Mouse (Mus musculus) embryonic facial prominence, embryonic 11.5 days (tissue): ENCODE data around the gene Ksr1. TPM values are rescaled to one million over a fixed set of nuclear protein-coding genes. Genes with fewer than 3 reads are reported as not detected.

Experiments
- ATAC-seq: fragments of 200-750 bp; cut with Nextera tagmentation; replicated peaks from 2 replicates; pipeline ENCODE4 v1.8.0; 2017; ENCODE audit warnings: low read depth; ENCODE audit not compliant: insufficient number of reproducible peaks, low FRiP score, low TSS enrichment
- DNase-seq: peaks from one replicate; pipeline ENCODE4 v3.0.0-alpha.2; 2015; ENCODE audit warnings: low spot score
- H3K27ac ChIP-seq: fragments of 300-500 bp; sonication (generic); replicated peaks from 2 replicates; pipeline ENCODE4 v1.5.1; 2014; ENCODE audit warnings: mild to moderate bottlenecking, low read depth, low read length, control low read depth
- H3K27me3 ChIP-seq: fragments of 300-500 bp; sonication (generic); 2 replicates; pipeline ENCODE4 v1.6.1; 2014; ENCODE audit warnings: mild to moderate bottlenecking, low read length, moderate library complexity, mixed read lengths; ENCODE audit not compliant: control insufficient read depth, insufficient read depth
- H3K36me3 ChIP-seq: fragments of 300-500 bp; sonication (generic); replicated peaks from 2 replicates; pipeline ENCODE4 v1.6.1; 2014; ENCODE audit warnings: low read depth, mild to moderate bottlenecking, low read length, moderate library complexity, mixed read lengths; ENCODE audit not compliant: control insufficient read depth, insufficient read depth
- H3K4me1 ChIP-seq: fragments of 300-500 bp; sonication (generic); 2 replicates; pipeline ENCODE4 v1.6.1; 2014; ENCODE audit warnings: low read length, mixed read lengths; ENCODE audit not compliant: control insufficient read depth, insufficient read depth
- H3K4me2 ChIP-seq: fragments of 300-500 bp; sonication (generic); 2 replicates; pipeline ENCODE4 v1.6.1; 2014; ENCODE audit warnings: low read depth, mild to moderate bottlenecking, control low read depth, low read length, moderate library complexity
- H3K4me3 ChIP-seq: fragments of 300-500 bp; sonication (generic); 2 replicates; pipeline ENCODE4 v1.5.1; 2014; ENCODE audit warnings: low read depth, low read length, control low read depth
- H3K9ac ChIP-seq: fragments of 300-500 bp; sonication (generic); replicated peaks from 2 replicates; pipeline ENCODE4 v1.6.1; 2014; ENCODE audit warnings: mild to moderate bottlenecking, control low read depth, low read length
- H3K9me3 ChIP-seq: fragments of 300-500 bp; sonication (generic); replicated peaks from 2 replicates; pipeline ENCODE4 v1.6.1; 2016; ENCODE audit warnings: mild to moderate bottlenecking, low read length, inconsistent platforms, mixed read lengths; ENCODE audit not compliant: control insufficient read depth
- WGBS: fragments of 180-500 bp; shearing (Covaris S2); extraction: QIAGEN DNeasy Blood & Tissue Kit; methylation state at CpG from one replicate; pipeline ENCODE4 v1.1.7; 2014; 5-methylcytosine and 5-hydroxymethylcytosine counted together
- polyA plus RNA-seq: library from polyadenylated mRNA; unstranded; fragments of >200 nt; fragmentation: Nextera tagmentation; extraction: Ambion mirVana; gene quantifications from 2 replicates; pipeline ENCODE4 v1.2.1, GENCODE M21; 2014

Ksr1 gene
- polyA plus RNA-seq, 1 experiment from 2014 or later, result 2.9 TPM

DNA sequence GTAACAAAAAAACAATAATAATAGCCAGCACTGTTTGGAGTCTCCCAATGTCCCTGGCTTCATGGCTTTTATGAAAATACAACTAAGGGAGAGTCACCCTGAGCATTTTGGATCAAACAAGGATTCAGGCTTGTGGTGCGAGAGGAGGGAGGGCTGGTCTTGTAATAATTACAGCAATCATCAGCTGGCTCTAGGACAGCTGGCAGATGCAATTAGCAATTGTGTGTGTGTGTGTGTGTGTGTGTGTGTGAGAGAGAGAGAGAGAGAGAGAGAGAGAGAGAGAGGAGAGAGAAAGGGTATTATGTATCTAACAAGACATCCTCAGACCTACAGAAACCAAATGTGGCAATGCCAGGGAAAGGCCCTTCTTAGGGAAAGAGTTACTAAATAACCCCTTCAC is 1.5 kb downstream of the Ksr1 start:
- no peak overlapping the region for H3K27ac ChIP-seq
- no peak for DNase-seq
- H3K9me3 ChIP-seq, result no peaks in the 10 kb centered on the region
- H3K4me1 ChIP-seq, result no peaks in the 10 kb centered on the region; the same call in 1 of the 2 replicates
- WGBS, result 50% methylated on average over 1 of the region's 1 CpGs
- H3K27me3 ChIP-seq, result no peaks in the 10 kb centered on the region
- H3K9ac ChIP-seq, result no peak overlapping the region; the same call in 1 of the 2 replicates
- no peak for ATAC-seq
- peak overlapping the region; percentile 88 for H3K4me3 ChIP-seq
- no peaks in the 10 kb centered on the region for H3K36me3 ChIP-seq
- H3K4me2 ChIP-seq, result peak overlapping the region; percentile 72

DNA sequence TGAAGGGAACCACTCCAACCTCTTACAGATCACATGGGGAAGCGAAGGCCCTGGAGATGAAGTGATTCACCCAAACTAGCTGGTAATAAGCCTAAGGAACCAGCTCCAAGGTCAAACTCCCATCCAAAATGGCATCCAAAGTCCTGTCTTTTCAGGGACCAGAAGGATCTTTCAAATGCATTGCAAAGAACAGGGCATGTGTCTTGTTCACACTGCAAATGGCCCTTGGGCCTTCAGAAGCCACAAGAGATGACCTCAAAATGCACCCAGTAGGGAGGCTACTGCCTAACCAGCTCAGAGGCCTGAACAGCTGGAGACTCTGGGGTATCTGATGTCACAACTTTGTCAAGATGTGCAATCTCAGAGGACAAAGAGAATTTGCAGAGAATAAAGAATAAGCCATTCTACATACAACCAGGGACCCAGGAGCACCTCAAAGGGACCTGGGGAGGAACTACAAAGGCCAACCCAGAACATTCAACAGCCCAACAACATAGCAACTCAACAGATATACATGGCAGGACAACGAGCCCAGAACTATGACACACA is 2.1 kb downstream of the Ksr1 start:
- 79% methylated on average over 2 of the region's 2 CpGs for WGBS

GRCm38 (mm10) chr11:79143322-79143721 is 2.9 kb downstream of the Ksr1 start:
- ATAC-seq (no peak), DNase-seq (no peak)
- Histone ChIP-seq H3K4me2 (no peak overlapping the region), H3K4me1 (no peaks in the 10 kb centered on the region; the same call in 1 of the 2 replicates), H3K27me3 (no peaks in the 10 kb centered on the region), H3K9ac (no peak overlapping the region), H3K9me3 (no peaks in the 10 kb centered on the region), H3K27ac (no peak overlapping the region), H3K4me3 (no peak overlapping the region), H3K36me3 (no peaks in the 10 kb centered on the region)
- 85% methylated on average over 3 of the region's 3 CpGs for WGBS

More for the DNA sequence above, 2.1 kb downstream of the Ksr1 start:
- H3K27me3 ChIP-seq, result no peaks in the 10 kb centered on the region
- H3K4me3 ChIP-seq, result no peak overlapping the region
- no peaks in the 10 kb centered on the region for H3K9me3 ChIP-seq
- ATAC-seq, result no peak
- H3K27ac ChIP-seq, result no peak overlapping the region
- H3K9ac ChIP-seq, result no peak overlapping the region; the same call in 1 of the 2 replicates
- H3K36me3 ChIP-seq, result no peaks in the 10 kb centered on the region
- no peaks in the 10 kb centered on the region; the same call in 1 of the 2 replicates for H3K4me1 ChIP-seq
- no peak overlapping the region; the same call in 1 of the 2 replicates for H3K4me2 ChIP-seq
- no peak for DNase-seq

DNA sequence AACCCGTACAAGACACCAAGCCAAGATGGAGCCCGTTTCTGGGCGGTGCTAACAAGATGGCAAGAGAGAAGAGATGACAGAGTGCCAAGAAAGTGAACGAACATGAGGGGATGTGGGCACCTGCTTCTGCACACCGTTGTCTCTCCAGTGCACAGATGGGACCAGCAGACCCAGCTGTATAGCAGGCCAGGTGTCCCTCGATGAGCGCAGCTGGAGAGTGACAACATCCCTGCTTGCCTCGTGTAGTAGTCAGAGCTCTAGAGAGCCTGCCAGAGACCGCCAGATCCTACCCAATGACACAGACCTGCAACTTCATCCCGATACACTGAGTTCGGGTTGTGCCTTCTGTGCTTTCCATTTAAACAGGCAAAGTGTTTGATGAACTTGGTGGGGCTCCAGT is 3.8 kb downstream of the Ksr1 start:
- Histone ChIP-seq H3K9me3 (no peaks in the 10 kb centered on the region), H3K27ac (no peak overlapping the region), H3K36me3 (no peaks in the 10 kb centered on the region), H3K4me3 (no peak overlapping the region), H3K4me2 (no peak overlapping the region), H3K27me3 (no peaks in the 10 kb centered on the region), H3K9ac (no peak overlapping the region), H3K4me1 (no peaks in the 10 kb centered on the region; the same call in 1 of the 2 replicates)
- ATAC-seq, result no peak
- no peak for DNase-seq
- WGBS, result 88% methylated on average over 11 of the region's 11 CpGs

- DNase-seq (no peak), ATAC-seq (no peak; the same call in 1 of the 2 replicates)
- no peaks in the 10 kb centered on the region for H3K36me3 ChIP-seq
- no peak overlapping the region for H3K4me3 ChIP-seq
- H3K4me1 ChIP-seq, result no peaks in the 10 kb centered on the region; the same call in 1 of the 2 replicates
- no peaks in the 10 kb centered on the region for H3K27me3 ChIP-seq
- no peak overlapping the region for H3K4me2 ChIP-seq
- no peak overlapping the region for H3K9ac ChIP-seq
- no peak overlapping the region for H3K27ac ChIP-seq
- no peaks in the 10 kb centered on the region for H3K9me3 ChIP-seq
- 40% methylated on average over 11 of the region's 11 CpGs for WGBS
Measured at GRCm38 (mm10) chr11:79141235-79142109, 4.7 kb downstream of the Ksr1 start.

GRCm38 (mm10) chr11:79140511-79140888 is 5.7 kb downstream of the Ksr1 start:
- no peak overlapping the region for H3K4me3 ChIP-seq
- H3K27me3 ChIP-seq, result no peaks in the 10 kb centered on the region
- H3K9me3 ChIP-seq, result no peaks in the 10 kb centered on the region
- 91% methylated on average over 6 of the region's 6 CpGs for WGBS
- H3K4me1 ChIP-seq, result no peaks in the 10 kb centered on the region; the same call in 1 of the 2 replicates
- H3K36me3 ChIP-seq, result no peaks in the 10 kb centered on the region
- H3K9ac ChIP-seq, result no peak overlapping the region
- no peak overlapping the region for H3K4me2 ChIP-seq
- no peak for DNase-seq
- ATAC-seq, result no peak
- H3K27ac ChIP-seq, result no peak overlapping the region

GRCm38 (mm10) chr11:79139878-79140510 is 6.2 kb downstream of the Ksr1 start:
- Histone ChIP-seq H3K4me2 (no peak overlapping the region), H3K9me3 (no peaks in the 10 kb centered on the region), H3K27me3 (no peaks in the 10 kb centered on the region), H3K4me3 (no peak overlapping the region), H3K27ac (no peak overlapping the region), H3K36me3 (no peaks in the 10 kb centered on the region), H3K9ac (no peak overlapping the region), H3K4me1 (no peaks in the 10 kb centered on the region; the same call in 1 of the 2 replicates)
- DNase-seq (no peak), ATAC-seq (no peak)
- 83% methylated on average over 11 of the region's 11 CpGs for WGBS
